Mouse (Mus musculus): Measurements from ENCODE around the gene Rdx.
"Not testable (repeated sequence)": the region's sequence is repeated elsewhere in the genome, so short reads cannot be mapped to it uniquely, and the experiment has no call there.

The Rdx gene

GRCm38 (mm10) chr9:52055313-52055712, 8.3 kb downstream of the Rdx start:
- no peak for DNase-seq (ENCODE audit: low spot score)

- no peak for DNase-seq (ENCODE audit: low spot score)
Observed at GRCm38 (mm10) chr9:52059788-52060187, 12.8 kb downstream of the Rdx start.

GRCm38 (mm10) chr9:52070052-52070451, 23.1 kb downstream of the Rdx start:
- no peak for DNase-seq (ENCODE audit: low spot score)

GRCm38 (mm10) chr9:52071352-52071751, 24.4 kb downstream of the Rdx start:
- DNase-seq (ENCODE audit: low spot score), result not testable (repeated sequence)

- no peak for DNase-seq (ENCODE audit: low spot score)
Observed at GRCm38 (mm10) chr9:52072202-52072601, 25.2 kb downstream of the Rdx start.

- no peak for DNase-seq (ENCODE audit: low spot score)
Observed at GRCm38 (mm10) chr9:52076089-52076488, 29.1 kb downstream of the Rdx start.

- DNase-seq (ENCODE audit: low spot score), result no peak
Observed at GRCm38 (mm10) chr9:52077692-52078091, 30.7 kb downstream of the Rdx start.

- no peak for DNase-seq (ENCODE audit: low spot score)
Observed at GRCm38 (mm10) chr9:52081979-52082378, 35.0 kb downstream of the Rdx start.

GRCm38 (mm10) chr9:52082414-52082813, 35.4 kb downstream of the Rdx start:
- no peak for DNase-seq (ENCODE audit: low spot score)

GRCm38 (mm10) chr9:52091752-52092151, 44.8 kb downstream of the Rdx start:
- DNase-seq (ENCODE audit: low spot score), result no peak

GRCm38 (mm10) chr9:52092311-52092710, 45.3 kb downstream of the Rdx start:
- DNase-seq (ENCODE audit: low spot score), result no peak

GRCm38 (mm10) chr9:52093108-52093507, 46.1 kb downstream of the Rdx start:
- no peak for DNase-seq (ENCODE audit: low spot score)

- no peak for DNase-seq (ENCODE audit: low spot score)
Observed at GRCm38 (mm10) chr9:52094016-52094415, 47.0 kb downstream of the Rdx start.

GRCm38 (mm10) chr9:52094471-52094980, 47.6 kb downstream of the Rdx start:
- DNase-seq (ENCODE audit: low spot score), result no peak

GRCm38 (mm10) chr9:52095666-52096065, 48.7 kb downstream of the Rdx start:
- DNase-seq (ENCODE audit: low spot score), result no peak

- no peak for DNase-seq (ENCODE audit: low spot score)
Observed at GRCm38 (mm10) chr9:52097386-52097785, 50.4 kb downstream of the Rdx start.

- peak; percentile 90 for DNase-seq (ENCODE audit: low spot score)
Observed at GRCm38 (mm10) chr9:52098600-52098999, 51.6 kb downstream of the Rdx start.

- DNase-seq (ENCODE audit: low spot score), result no peak
Observed at GRCm38 (mm10) chr9:52100426-52100825, 53.5 kb downstream of the Rdx start.

GRCm38 (mm10) chr9:52102060-52102844, 55.3 kb downstream of the Rdx start:
- DNase-seq (ENCODE audit: low spot score), result no peak

- no peak for DNase-seq (ENCODE audit: low spot score)
Observed at GRCm38 (mm10) chr9:52103448-52104224, 56.7 kb downstream of the Rdx start.

- no peak for DNase-seq (ENCODE audit: low spot score)
Observed at GRCm38 (mm10) chr9:52104225-52104615, 57.2 kb downstream of the Rdx start.

- no peak for DNase-seq (ENCODE audit: low spot score)
Observed at GRCm38 (mm10) chr9:52105423-52105822, 58.5 kb downstream of the Rdx start.

GRCm38 (mm10) chr9:52107161-52107560, 60.2 kb downstream of the Rdx start:
- DNase-seq (ENCODE audit: low spot score), result no peak
